Mouse (Mus musculus) forebrain, embryonic 16.5 days (tissue): ENCODE measurements around the gene Hoxa6. TPM values are rescaled to one million over a fixed set of nuclear protein-coding genes. Genes with fewer than 3 reads are reported as not detected.

Source experiments
- ATAC-seq: fragments of 200-750 bp; cut with Nextera tagmentation; 2 replicates; pipeline ENCODE4 v1.8.0; 2017; ENCODE audit warnings: mild to moderate bottlenecking, moderate library complexity
- H3K27ac ChIP-seq: fragments of 300-500 bp; sonication (generic); 2 replicates; pipeline ENCODE4 v1.5.1; 2014; ENCODE audit warnings: low read length, control low read depth
- H3K27me3 ChIP-seq: fragments of 300-500 bp; sonication (generic); replicated peaks from 2 replicates; pipeline ENCODE4 v1.6.1; 2014; ENCODE audit warnings: low read length; ENCODE audit not compliant: control insufficient read depth, insufficient read depth
- H3K36me3 ChIP-seq: fragments of 300-500 bp; sonication (generic); 2 replicates; pipeline ENCODE4 v1.6.1; 2014; ENCODE audit not compliant: control insufficient read depth, insufficient read depth
- H3K4me1 ChIP-seq: fragments of 300-500 bp; sonication (generic); replicated peaks from 2 replicates; pipeline ENCODE4 v1.6.1; 2014; ENCODE audit warnings: low read length; ENCODE audit not compliant: control insufficient read depth, insufficient read depth
- H3K4me2 ChIP-seq: fragments of 300-500 bp; sonication (generic); 2 replicates; pipeline ENCODE4 v1.6.1; 2014; ENCODE audit warnings: mild to moderate bottlenecking, low read length, control low read depth
- H3K4me3 ChIP-seq: fragments of 300-500 bp; sonication (generic); replicated peaks from 2 replicates; pipeline ENCODE4 v1.5.1; 2014; ENCODE audit warnings: mild to moderate bottlenecking, low read length, control low read depth
- H3K9ac ChIP-seq: fragments of 300-500 bp; sonication (generic); replicated peaks from 2 replicates; pipeline ENCODE4 v1.6.1; 2014; ENCODE audit warnings: low read depth, low read length, control low read depth
- H3K9me3 ChIP-seq: fragments of 300-500 bp; sonication (generic); 2 replicates; pipeline ENCODE4 v1.6.1; 2016; ENCODE audit warnings: low read length; ENCODE audit not compliant: control insufficient read depth
- WGBS: fragments of 180-500 bp; shearing (Covaris S2); extraction: QIAGEN DNeasy Blood & Tissue Kit; methylation state at CpG from one replicate; pipeline ENCODE4 v1.1.7; 2014; 5-methylcytosine and 5-hydroxymethylcytosine counted together
- polyA plus RNA-seq: library from polyadenylated mRNA; unstranded; fragments of >200 nt; fragmentation: Nextera tagmentation; extraction: Ambion mirVana; gene quantifications from 2 replicates; pipeline ENCODE4 v1.2.1, GENCODE M21; 2015

The Hoxa6 gene
- polyA plus RNA-seq, 1 experiment from 2014 or later: not detected

DNA sequence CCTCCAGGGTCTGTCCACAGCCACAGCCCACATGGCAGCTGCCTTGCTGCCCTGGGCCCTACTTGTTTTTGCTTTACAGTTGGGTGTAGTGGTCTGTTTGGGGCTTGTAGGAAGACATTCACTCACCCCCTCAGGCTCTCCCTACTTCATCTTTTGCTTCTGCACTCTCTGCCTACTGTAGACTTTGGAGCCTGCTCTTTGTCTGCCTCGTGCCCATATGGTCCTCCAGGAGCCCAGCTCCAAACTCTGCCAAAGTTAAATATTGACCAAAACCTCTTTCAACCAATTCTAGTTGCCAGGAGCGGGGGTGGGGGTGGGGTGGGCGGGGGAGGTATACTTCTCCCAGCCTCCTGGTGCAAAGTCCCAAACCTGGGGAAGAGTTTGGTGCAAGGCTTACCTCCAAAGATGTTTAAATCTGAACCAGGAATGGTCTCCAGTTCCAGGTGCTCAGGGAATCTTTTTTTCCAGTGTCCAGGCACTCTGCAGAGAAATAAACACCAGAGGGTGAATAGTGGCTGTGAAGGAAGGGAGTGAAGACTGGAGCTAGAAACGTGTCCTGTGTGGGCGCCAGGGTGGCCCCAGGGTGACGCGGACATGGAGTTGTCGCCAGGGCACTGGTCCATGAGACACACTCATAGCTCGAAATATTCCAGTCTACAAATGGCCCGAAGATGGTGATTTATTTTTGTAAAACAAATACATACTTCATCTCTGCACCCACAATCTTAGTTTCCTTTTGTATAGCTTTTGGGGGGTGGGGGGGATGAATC is 25.0 kb downstream of the Hoxa6 start:
- Histone ChIP-seq H3K4me1 (no peaks in the 10 kb centered on the region), H3K4me3 (no peak overlapping the region), H3K9ac (no peak overlapping the region), H3K27ac (no peak overlapping the region), H3K27me3 (peaks cover 98% of the 10 kb centered on the region), H3K36me3 (no peaks in the 10 kb centered on the region), H3K4me2 (no peak overlapping the region), H3K9me3 (no peaks in the 10 kb centered on the region; the same call in 1 of the 2 replicates)
- ATAC-seq: no peak
- 9% methylated on average over 10 of the region's 10 CpGs for WGBS

DNA sequence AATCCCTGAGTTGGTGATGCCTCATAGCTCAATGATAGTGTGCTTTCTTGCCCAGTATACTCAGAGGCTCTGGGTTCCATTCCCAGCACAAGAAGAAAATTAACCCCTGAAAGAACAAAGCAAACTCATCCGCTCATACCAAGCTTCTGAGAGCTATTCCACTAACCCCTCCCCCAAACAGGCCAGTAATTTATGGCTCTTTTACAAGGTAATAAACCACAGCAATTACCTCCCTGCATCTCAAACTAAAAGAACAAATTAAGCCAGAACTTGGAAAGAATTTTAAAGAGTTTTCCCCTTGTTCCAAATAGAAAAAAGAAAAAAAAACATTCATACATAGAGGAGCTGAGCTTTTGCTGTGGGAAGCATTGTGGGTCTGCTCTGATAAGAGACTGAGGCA is 25.7 kb downstream of the Hoxa6 start:
- no peaks in the 10 kb centered on the region; the same call in 1 of the 2 replicates for H3K9me3 ChIP-seq
- no peaks in the 10 kb centered on the region for H3K36me3 ChIP-seq
- peaks cover 95% of the 10 kb centered on the region for H3K27me3 ChIP-seq
- 0% methylated on average over 1 of the region's 1 CpGs for WGBS
- H3K9ac ChIP-seq: no peak overlapping the region
- H3K27ac ChIP-seq: no peak overlapping the region
- H3K4me2 ChIP-seq: no peak overlapping the region
- no peak for ATAC-seq
- H3K4me1 ChIP-seq: no peaks in the 10 kb centered on the region
- no peak overlapping the region for H3K4me3 ChIP-seq

DNA sequence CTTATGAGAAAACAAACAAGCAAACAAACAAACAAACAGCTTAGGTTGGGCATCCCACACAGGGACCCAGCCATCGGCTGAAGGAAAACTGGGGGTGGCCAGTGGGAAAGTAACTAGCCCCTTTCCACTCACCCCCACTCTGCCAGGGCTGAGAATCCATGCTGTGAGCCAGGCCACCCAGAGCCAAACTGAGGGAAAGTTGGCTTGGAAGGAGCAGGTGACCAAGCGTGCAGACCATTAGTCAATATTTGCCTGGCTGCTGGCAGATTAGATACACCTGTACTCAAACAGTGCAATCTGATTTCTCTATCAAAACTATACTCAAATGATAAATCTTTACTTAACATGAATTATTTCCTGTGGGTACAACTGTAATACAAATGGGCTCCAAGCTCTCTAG is 26.5 kb downstream of the Hoxa6 start:
- H3K4me3 ChIP-seq: no peak overlapping the region
- no peaks in the 10 kb centered on the region; the same call in 1 of the 2 replicates for H3K9me3 ChIP-seq
- H3K9ac ChIP-seq: no peak overlapping the region
- ATAC-seq: no peak
- H3K27ac ChIP-seq: no peak overlapping the region
- WGBS: 10% methylated on average over 2 of the region's 2 CpGs
- no peaks in the 10 kb centered on the region for H3K4me1 ChIP-seq
- H3K36me3 ChIP-seq: no peaks in the 10 kb centered on the region
- H3K27me3 ChIP-seq: peaks cover 94% of the 10 kb centered on the region
- no peak overlapping the region for H3K4me2 ChIP-seq

DNA sequence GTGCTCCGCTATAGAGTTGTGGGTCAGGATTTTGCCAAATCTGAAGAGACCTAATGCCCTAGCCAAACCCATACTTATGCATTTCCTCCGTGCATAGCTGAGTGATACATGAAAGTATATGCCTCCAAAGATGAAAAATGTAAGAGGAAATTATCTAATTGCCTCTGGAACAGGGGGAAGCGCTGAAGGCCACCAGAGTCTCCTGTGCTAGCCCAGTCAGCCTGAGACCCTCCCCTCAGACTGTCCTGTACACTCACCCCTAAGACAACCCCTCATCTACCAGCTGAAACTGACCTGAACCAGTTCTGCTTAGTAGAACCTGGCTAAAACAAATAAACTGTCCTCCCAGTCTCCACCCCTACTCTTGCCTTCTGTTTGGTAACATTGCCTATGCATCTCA is 27.8 kb downstream of the Hoxa6 start:
- peaks cover 93% of the 10 kb centered on the region for H3K27me3 ChIP-seq
- no peaks in the 10 kb centered on the region for H3K9me3 ChIP-seq
- no peak overlapping the region for H3K27ac ChIP-seq
- no peaks in the 10 kb centered on the region for H3K4me1 ChIP-seq
- H3K4me2 ChIP-seq: no peak overlapping the region
- WGBS: 5% methylated on average over 3 of the region's 3 CpGs
- H3K4me3 ChIP-seq: no peak overlapping the region
- no peaks in the 10 kb centered on the region for H3K36me3 ChIP-seq
- ATAC-seq: no peak
- no peak overlapping the region for H3K9ac ChIP-seq

DNA sequence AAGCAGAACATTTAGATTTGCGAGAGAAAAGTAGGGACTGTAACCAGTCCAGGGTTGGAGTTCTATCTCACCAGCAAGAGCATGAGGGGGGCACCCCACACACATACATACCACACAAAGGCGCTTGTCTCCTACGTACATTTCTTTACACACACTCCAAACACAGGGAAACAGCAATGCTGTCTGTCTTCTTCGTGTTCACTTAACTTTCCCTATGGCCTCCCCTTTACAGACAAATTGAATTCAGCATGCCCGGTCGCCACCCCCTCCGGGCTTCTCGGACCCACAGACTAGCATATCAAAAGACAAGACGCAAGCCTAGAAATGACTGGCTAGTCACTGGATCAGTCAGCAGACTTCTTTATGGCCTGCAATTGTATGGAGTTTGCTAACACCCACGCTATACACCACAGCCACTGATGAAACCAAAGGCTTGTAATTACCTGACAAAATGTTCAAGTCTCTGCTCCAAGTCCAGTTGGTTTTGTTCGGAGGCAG is 28.3 kb downstream of the Hoxa6 start:
- no peak overlapping the region for H3K4me2 ChIP-seq

DNA sequence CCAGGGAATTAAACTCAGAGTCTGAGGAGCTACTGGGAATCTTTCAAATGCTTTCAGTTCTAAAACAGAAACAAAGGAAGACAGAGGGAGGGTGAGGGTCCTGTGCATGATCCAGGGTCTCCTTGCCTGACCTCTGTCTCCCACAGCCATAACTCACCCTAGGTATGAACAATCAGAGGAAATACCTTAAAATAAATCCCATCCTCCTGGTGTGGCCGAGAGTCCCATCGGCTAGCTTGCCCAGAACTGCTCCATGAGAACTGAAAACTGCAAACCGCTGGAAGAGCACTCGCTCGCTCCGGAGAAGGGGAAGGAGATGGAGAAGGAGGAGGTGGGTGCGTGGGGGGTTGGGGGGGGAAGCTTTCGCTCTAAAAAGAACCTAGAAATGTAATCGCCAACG is 28.8 kb downstream of the Hoxa6 start:
- no peaks in the 10 kb centered on the region for H3K36me3 ChIP-seq
- peaks cover 92% of the 10 kb centered on the region for H3K27me3 ChIP-seq
- H3K9ac ChIP-seq: no peak overlapping the region
- no peak overlapping the region for H3K4me3 ChIP-seq
- H3K27ac ChIP-seq: no peak overlapping the region
- WGBS: 1% methylated on average over 10 of the region's 10 CpGs
- no peak overlapping the region for H3K4me2 ChIP-seq
- no peaks in the 10 kb centered on the region for H3K4me1 ChIP-seq
- ATAC-seq: no peak
- H3K9me3 ChIP-seq: no peaks in the 10 kb centered on the region

More for the DNA sequence above, 28.3 kb downstream of the Hoxa6 start:
- 2% methylated on average over 11 of the region's 11 CpGs for WGBS
- Histone ChIP-seq H3K27ac (no peak overlapping the region), H3K27me3 (peaks cover 91% of the 10 kb centered on the region), H3K9ac (no peak overlapping the region), H3K9me3 (no peaks in the 10 kb centered on the region), H3K4me3 (no peak overlapping the region), H3K36me3 (no peaks in the 10 kb centered on the region), H3K4me1 (no peaks in the 10 kb centered on the region)
- ATAC-seq: no peak

DNA sequence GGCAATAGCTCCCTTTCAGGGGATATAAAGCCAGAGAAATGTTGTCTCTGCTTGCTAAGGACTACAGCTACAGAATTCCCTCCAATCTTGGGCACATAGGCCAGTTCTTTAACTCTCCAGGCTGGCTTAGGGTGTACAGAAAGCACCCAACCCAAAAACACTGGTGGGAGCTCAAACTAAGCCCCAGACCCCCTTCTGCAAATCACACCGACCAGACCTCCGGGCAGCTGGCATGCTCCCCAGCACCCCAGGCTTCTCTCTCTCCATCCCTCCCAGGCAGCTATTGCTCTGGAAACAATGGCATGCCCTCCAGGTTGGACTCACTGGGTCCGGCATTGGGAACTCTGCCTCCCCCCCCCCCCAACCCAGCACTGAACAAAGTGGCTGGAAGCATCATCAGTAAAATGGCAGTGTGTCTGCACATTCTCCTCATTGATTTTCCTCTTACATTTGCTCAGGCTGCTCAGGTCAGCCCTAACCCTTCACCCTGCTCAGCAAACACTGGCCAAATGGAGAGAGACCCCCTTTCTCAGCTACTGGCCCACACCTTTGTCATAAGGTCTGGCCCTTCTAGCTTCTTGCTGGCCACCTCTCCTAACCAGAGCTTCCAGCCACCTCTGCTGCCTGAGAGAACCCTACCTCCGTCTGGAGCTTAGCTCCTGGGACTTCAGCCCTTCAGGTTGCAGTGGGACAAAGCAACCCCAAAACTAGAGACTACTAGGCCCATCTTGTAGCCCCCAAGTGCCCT is 29.4 kb downstream of the Hoxa6 start:
- no peaks in the 10 kb centered on the region for H3K36me3 ChIP-seq
- no peaks in the 10 kb centered on the region for H3K9me3 ChIP-seq
- WGBS: under 1% methylated on average over 4 of the region's 4 CpGs
- peaks cover 89% of the 10 kb centered on the region for H3K27me3 ChIP-seq
- H3K4me3 ChIP-seq: no peak overlapping the region
- H3K4me1 ChIP-seq: no peaks in the 10 kb centered on the region
- no peak for ATAC-seq
- H3K4me2 ChIP-seq: no peak overlapping the region
- no peak overlapping the region for H3K27ac ChIP-seq
- H3K9ac ChIP-seq: no peak overlapping the region

DNA sequence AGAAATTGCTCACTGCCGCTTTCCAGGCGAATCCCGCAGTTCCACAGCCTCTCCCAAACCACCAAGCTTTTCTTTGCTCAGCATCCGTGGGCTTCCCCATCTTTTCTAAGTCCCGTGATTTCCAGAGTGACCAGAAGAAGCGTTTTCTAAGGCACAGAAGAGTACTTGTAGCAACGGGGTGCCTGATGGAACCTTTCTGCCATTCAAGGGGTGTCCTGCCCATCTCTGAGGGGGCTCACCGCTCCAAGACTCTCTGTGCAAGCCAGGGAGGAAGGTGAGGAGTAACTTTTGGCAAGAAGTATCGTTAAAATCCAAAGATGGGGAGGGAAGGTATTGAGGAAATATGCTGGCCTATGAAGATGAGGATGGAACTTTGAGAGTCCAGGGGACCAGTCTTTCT is 30.7 kb downstream of the Hoxa6 start:
- 1% methylated on average over 9 of the region's 9 CpGs for WGBS
- Histone ChIP-seq H3K9ac (no peak overlapping the region), H3K27ac (no peak overlapping the region), H3K36me3 (no peaks in the 10 kb centered on the region), H3K9me3 (no peaks in the 10 kb centered on the region), H3K4me3 (no peak overlapping the region), H3K4me1 (no peaks in the 10 kb centered on the region), H3K4me2 (no peak overlapping the region), H3K27me3 (peaks cover 88% of the 10 kb centered on the region)
- ATAC-seq: no peak

DNA sequence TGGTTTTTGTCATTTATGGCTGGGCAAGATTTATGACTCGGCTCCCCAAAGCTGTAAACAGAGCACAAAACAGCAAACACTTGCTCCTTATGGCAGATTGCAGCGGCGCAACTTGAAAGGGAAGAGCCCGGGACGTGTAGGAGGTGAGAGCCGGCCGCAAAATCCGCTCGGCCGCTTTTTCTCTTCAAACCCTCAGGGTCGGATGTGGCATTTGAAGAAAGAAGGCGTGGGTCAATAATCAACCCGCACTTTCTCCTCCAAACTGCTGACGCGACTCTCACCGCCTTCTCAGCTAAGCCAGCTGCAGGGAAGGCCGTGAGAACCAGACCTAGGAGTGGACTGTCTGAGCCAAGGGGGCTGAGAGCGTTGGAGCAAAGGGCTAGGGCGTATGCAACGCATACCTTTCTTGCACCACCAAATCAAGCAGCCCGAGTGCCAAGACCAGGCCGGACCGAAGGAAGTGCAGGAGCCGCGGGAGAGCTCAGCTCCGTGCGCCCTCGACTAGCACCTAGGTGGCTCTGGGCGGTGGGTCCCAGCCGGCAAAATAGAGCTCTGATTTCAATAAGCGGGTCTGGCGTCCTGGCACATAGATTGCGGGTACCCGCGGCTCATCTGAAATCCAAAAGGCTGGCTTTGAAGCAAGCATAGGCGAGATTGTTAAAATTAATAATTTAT is 31.3 kb downstream of the Hoxa6 start, which contains the start of gene 5730596B20Rik:
Gene 5730596B20Rik (plus strand): TSS at position 438 of the 675 bp plus-strand sequence.
- no peaks in the 10 kb centered on the region for H3K36me3 ChIP-seq
- no peak for ATAC-seq
- no peak within 1 kb of the TSS for H3K4me3 ChIP-seq
- no peak within 1 kb of the TSS for H3K4me2 ChIP-seq
- no peaks in the 10 kb centered on the region for H3K9me3 ChIP-seq
- no peak within 1 kb of the TSS for H3K9ac ChIP-seq
- 0 out of 2 replicates have a peak, but pooled peaks cover 3% of the 10 kb centered on the region for H3K4me1 ChIP-seq
- H3K27me3 ChIP-seq: peaks cover 88% of the 10 kb centered on the region
- under 1% methylated on average over 36 of the region's 36 CpGs for WGBS
- no peak within 1 kb of the TSS for H3K27ac ChIP-seq
